Mouse (Mus musculus) liver, embryonic 14.5 days (tissue): Measurements from ENCODE around the gene Ropn1.

Source experiments
- CTCF ChIP-seq: IDR thresholded peaks from 2 replicates; pipeline ENCODE4 v1.5.1; 2016; ENCODE audit warnings: antibody characterized with exemption, low read depth, control low read depth
- EP300 ChIP-seq: IDR thresholded peaks from 2 replicates; pipeline ENCODE4 v1.6.1; 2016; ENCODE audit warnings: antibody characterized with exemption, low read depth

GRCm38 (mm10) chr16:34690334-34691144 lies 40.8 kb downstream of the Ropn1 start, which contains the start of gene Ccdc14:
- TF ChIP-seq CTCF (no peak), EP300 (no peak)
